Mouse (Mus musculus): ENCODE results near the gene Rabepk. TPM values are rescaled to one million over a fixed set of nuclear protein-coding genes. Genes with fewer than 3 reads are reported as not detected.

The Rabepk gene
- 5.0 and 6.9 TPM in 2 replicates for total RNA-seq (2023)

GRCm38 (mm10) chr2:34799357-34800256 is at the start of gene Rabepk:
Gene Rabepk, minus strand, starts transcription at chr2:34799912.

GRCm38 (mm10) chr2:34832766-34833457 is 33.2 kb upstream of the Rabepk start, which contains the start of gene Gm34653:
Gene Gm34653, plus strand, starts transcription at chr2:34833007.

GRCm38 (mm10) chr2:34825827-34826459 is 26.2 kb upstream of the Rabepk start, which contains the start of gene Fbxw2:
Gene Fbxw2, minus strand, starts transcription at chr2:34826311.

GRCm38 (mm10) chr2:34771368-34772226 is 28.1 kb downstream of the Rabepk start, which contains the start of gene Hspa5:
Gene Hspa5, plus strand, starts transcription at chr2:34771970.

GRCm38 (mm10) chr2:34754551-34755358 is 45.0 kb downstream of the Rabepk start, which contains the start of gene Gapvd1:
Gene Gapvd1, minus strand, starts transcription at chr2:34755232.

Other genes with a start within 250 kb of the Rabepk start
- gene Gapvd1, start 44.7 kb downstream of the Rabepk start, total RNA-seq (2023): 77.9 and 115 TPM in 2 replicates
- 633 and 771 TPM in 2 replicates for gene Hspa5, start 27.9 kb downstream of the Rabepk start, total RNA-seq (2023)
- gene Fbxw2, start 26.4 kb upstream of the Rabepk start, total RNA-seq (2023): 126 and 150 TPM in 2 replicates
- gene Gm34653, start 33.1 kb upstream of the Rabepk start, total RNA-seq (2023): not detected in 2 replicates
- gene Cutal, start 74.5 kb upstream of the Rabepk start, total RNA-seq (2023): not detected in 2 replicates
- gene Psmd5, start 75.1 kb upstream of the Rabepk start, total RNA-seq (2023): 11.6 and 21.5 TPM in 2 replicates
- gene Phf19, start 114.1 kb upstream of the Rabepk start, total RNA-seq (2023): 9.7 and 11.0 TPM in 2 replicates
- gene Traf1, start 161.9 kb upstream of the Rabepk start, total RNA-seq (2023): 15.9 and 21.1 TPM in 2 replicates

Data from neutrophil, adult 65 days (primary cell).